Mouse (Mus musculus) CH12F3 (cell line): ENCODE results near the gene Phpt1.

Source experiments
- in situ Hi-C: fragments of 300-500 bp; cut with MboI; formaldehyde crosslinking; loops from 2 replicates; pipeline ENCODE4 v1.14.3; 2020; ENCODE audit warnings: low sequenced_read_pairs

Gene Phpt1

DNA sequence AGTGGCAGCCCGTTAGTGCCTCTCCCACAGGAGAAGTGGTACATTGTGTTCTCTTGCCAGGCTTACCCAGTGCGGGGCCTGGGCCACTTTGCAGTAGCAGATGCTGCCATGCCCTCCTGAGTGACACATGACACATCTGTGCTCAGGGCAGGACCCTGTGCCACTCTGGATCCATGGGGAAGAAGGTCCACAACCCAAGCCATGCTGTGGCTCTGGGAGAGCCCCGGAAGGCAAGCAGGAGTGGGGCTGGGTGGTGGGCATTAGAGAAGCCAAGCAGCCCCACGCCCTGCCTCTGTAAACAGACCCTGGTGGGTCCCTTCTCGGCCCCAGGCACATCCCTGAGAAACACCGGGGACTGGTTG, 8.1 kb upstream of the Phpt1 start:
- in situ Hi-C loops, result no loop called here

DNA sequence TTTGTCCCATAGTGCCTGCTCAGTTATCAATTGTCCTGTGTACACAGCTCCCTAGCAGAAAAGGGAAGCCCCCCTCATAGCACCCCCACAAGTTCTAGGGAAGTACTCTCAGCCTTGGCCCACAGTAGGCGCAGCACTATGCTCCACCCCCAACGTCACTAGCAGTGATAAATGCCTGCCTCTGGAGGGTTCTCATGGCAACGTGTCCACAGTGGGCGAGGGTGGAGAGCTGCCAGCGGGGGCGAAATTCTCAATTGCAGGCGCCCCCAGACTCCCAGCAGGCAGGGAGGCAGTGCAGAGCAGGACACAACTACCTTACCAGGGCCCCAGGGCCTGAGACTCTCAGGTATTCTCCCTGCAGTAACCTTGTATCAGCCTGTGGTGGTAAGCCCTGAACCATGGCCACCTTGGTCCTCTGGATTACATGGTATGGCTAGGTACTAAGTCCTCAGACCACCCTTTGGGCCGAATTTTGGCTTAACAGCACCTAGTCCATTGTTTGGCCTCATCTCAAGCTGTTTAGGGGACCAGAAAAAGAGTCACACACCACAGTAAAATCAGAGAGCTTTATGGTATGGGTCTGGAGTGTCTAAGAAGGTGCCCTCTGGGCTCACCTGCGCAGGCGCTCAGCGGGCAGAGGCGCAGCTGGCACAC, 7.6 kb upstream of the Phpt1 start:
- in situ Hi-C loops, result no loop called here

DNA sequence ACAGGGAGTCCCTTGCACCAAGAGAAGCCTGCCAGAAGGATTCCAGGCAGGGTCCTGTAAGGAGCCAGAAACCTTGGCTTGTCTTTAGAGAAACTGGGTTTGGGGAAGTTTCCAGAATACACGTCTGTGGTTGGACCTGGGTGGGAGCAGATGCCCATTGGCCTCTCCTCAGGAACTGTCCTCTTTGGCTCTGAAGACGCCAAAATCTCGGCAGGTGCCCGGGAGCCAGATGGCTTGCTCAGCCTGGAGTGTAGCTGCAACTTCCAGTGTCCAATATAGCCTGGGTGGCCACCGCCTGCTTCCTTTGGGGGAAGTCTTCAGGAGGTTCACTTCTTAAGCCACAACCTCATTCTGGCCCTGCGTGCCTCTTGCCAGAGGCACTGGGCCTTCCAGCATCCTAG, 6.9 kb upstream of the Phpt1 start:
- in situ Hi-C loops, result no loop called here

DNA sequence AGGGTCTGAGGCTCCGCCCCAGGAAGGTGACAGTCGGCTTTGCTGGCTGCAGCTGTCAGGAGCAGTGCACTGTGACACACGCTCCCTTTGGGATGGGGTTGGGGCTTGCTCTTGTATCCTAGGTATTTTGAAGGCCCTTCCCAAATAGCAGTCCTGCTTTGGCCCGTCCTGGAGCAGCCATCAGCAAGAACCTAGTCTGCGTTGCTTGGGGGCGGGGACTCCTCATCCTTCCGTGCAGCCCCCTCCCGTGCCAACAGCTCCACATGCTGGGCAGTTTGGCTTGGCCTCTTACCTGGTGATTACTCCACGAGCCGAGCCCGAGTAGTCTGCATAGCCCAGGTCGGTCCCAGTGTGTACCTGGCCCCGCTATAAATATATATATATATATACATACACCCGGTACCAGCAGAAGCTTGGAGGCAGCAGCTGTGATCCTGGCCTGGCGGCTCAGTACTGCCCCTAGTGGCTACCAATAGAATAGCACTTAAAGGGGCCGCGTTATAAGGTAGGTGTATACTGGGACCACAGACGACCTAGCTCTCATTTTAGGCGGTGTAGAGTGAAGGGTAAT, 6.4 kb upstream of the Phpt1 start, which contains the start of gene Ajm1:
TSS of gene Ajm1 (minus strand) at position 464 of the 571 bp plus-strand sequence.
- in situ Hi-C loops, result no loop called here

DNA sequence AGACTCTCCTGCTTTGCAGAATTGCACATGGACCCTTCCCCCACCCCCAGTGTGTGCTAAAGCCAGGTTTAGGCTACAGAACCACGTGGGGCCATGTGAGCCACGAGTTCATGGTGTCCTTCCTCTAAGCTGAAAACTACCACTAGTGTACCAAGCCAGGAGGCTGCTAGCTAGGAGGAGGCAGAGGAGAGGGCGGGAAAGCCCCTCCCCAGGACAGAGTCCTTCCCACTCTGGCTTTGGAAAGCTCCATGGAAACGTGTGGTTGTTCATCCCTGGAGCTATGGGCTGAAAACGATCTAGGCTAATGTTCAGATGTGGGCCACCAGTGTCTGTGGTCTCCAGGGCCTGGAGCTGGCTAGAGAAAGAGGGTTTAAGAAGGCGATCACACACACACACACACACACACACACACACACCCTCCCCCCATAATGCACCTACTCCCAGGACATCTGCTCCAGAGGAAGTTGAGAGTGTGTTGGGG, 5.6 kb upstream of the Phpt1 start:
- in situ Hi-C loops, result no loop called here

DNA sequence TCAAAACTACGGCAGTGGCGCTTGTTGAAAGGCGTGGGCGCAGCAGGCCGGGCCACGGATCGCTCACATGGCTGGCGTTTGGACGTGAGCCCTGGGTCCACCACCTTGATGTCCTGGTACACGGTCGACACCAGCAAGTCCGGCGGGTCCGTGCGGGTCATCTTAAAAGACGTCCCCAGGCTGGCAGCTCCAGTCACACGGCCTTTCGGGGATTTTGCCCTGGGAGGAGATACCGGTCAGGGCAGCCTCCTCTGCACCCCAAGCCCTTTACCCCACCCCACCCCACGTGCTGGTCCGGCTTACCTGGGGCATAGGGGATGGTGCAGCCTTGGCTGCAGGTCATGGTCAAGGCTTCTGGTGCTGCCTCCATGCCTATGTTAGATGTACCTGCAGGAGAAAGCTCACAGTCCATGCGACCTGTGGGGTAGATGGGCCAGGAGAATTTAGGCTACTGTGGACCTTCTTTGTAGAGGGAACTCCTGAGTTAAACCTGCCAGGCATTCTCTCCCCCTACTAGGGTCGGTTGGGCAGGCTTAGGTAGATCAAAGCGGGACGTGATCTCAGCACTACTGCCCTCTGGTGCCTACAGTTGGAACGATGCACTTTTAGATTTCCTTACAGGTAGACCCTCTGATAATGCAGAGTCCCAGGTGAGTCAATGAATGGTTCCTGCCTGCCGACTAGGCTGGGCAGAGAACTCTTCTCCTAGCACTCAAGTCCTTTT, 4.9 kb upstream of the Phpt1 start:
- in situ Hi-C loops, result no loop called here

DNA sequence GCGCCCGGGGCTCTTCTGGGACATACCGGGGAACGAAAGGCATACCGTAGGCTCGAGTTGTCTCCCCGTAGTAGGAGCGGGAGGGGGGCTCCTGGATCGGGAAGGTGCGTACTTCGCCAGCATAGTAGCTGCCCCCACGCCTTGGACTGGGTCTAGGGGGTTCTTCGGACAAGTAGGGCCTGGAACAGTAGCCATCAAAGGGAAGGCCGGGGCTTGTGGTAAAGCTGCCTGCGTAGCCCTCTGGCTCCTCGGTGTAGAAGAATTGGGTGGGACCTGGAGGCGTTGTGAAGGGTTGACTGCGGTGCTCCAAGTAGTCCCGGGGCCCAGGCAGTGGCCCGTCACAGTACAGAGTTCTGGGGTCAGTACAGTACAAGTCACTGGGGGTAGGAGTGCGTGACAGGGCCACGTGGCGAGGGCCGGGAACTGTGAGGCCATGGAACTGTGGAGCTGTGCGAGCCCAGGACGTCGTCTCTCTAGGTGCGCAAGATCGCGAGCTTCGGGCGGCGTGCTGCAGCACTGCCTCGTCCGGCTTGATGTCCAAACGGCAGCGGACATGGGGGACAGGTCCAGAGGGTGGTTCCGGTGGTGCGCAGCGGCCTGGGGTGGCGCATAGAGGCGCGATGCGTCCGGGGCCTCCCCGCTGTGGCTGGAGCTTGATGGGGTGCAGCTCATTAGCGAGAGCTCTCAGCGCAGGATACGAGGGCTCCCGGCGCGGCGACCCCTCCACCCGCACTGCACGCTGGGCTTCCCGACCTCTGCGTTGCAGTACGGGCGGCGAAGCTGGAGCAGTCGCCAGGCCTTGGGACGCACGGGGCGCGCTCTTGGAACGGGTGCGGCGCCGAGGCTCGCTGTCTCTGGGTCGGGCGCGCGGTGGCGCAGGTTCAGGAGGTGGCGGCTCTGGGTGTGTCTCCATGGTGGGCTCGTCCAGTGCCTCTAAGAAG, 4.0 kb upstream of the Phpt1 start:
- in situ Hi-C loops, result no loop called here

DNA sequence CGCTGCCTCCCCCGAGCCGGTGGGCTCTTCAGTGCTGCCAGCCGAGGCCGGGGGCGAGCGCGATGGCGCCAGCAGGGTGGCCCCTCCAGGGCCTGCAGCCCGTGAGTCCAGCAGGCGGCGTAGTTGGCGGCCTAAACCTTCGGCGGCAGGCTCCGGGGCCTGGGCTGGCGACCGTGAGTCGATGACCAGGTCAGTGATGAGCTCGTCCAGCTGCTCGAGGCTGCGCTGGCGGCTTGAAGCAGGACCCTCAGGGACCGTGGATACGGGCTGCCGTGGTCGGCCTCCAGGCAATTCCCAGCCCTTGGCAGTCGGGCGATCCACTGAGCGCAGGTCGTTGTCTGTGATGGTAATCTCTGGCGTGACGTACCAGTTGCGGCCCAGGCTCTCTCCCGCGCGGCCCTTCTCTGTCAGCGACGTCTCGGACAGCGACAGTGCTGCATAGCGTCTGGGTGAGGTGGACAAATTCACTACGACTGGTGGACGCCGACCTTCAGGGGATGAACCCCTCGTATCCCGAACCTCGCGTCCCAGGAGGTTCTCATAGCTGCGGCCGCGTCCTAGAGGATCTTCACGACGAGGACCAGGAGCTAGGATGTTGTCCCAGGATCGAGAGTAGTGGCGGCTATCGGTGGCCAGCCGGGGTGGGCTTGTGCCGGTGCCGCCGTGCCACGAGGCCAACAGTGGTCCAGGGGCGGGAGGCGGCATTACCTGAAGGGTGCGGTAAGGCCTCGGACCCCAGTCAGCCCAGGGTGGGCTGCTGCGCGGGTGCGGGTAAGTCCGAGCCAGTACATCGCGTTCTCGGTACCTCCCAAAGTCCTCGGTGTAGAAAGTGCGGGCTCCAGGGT, 3.1 kb upstream of the Phpt1 start:
- in situ Hi-C loops, result no loop called here

DNA sequence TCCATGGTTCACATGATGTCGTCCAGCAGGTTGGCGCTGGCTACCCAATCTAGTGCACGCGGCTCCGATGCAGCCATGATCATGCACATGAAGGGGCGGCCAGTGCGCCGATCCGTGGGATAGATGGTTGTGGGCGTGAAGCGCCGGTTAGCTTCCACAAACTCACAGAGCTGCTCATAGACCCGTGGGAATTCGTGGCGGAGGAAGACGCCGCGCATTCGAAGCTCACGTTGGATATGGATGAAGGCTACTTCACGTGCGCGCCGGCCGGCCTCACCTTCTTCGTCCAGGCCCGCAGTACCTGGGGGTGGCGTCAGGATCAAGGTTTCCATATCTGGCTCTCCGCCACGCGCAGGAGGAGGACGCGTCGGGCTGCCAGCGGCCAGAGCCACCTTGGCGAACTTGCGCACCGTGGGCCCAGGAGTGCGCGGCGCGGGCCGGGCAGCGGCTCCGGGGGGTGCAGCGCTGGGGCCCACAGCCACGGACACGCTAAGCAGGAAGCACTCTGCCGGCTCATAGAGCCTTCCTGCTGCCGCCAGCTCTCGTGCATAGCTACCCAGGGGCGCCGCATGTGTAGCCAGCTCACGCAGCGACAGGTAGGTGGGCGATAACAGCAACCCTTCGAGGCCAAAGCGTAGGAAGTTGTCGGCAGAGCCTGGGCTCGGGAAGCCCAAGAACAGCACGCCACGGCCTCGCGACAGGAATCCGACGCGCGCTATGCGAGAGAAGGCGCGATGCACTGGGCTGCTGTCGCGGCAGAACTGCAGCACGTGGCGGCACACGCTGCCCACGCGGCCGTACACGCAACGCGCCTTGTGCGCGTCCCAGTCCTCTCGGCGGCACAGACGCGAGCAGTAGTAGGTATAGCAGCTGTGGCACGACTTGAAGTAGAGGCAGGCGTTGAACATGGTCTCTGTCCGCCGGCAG, 2.2 kb upstream of the Phpt1 start:
- in situ Hi-C loops, result no loop called here

DNA sequence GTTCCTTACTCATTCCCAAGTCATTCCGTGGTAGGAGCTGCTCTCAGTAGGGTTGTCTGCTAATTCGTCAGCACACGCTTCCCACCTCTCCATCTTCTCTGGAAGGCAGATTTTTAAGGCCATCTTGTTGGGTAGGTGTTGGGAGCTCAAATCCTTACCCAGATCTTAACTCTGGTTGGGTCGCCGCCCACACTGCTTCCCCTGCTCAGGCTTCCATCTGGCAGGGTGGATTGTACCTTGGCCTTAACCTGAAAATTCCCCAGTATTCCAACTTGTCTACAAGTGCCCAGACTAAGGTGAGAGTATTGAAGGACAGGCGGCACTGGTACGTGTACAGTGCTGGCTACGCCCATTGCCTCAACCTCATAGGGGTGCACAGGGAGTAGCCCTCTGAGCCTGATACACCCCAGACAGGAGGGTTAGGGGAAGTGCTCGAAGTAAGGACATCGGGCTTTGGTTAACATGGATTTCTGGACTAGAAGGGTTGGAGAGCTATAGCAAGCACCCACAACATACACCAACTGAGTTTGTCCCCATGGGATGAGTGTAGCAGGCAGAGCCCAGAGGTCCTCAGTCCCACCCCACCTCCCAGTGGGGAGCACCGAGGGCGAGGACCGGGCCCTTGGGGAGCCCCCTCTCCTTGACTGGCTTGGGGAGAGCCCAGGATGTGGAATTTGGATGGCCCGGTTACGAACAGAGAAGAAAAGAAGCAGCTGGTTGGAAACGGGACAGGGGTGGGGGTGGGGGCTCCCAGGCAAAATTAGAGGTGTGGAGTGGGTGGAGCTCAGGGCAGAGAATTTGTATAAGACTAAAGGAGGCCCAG, 1.2 kb upstream of the Phpt1 start:
- in situ Hi-C loops, result no loop called here

DNA sequence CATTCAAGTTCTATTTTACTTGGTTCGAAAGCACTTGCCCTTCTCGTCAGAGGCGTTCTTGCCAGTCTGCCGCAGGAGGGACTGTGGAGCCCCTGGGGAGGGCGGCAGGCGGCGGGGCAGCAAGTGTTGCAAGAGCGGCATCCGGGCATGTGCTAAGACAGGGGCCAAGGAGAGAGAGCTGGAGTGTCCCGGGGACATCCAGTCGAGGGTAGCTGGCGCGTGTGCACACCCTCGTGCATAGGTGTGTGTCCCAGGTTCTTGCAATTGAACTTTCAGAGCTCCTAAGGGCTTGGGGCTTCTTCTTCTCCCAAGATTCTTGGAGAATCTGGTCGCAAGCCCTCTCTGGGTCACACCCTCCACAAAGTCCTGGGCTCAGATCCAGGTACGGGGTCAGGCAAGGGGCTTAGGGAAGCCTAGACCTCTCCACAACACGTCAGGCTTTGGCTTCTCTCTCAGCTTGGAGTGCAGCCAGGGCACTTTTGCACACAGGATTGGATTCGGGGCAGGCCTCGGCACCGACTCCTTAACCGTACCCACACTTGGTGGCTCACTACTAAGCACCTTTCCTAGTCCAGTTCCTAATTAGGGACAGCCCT, 506 bp upstream of the Phpt1 start:
- in situ Hi-C loops, result no loop called here

DNA sequence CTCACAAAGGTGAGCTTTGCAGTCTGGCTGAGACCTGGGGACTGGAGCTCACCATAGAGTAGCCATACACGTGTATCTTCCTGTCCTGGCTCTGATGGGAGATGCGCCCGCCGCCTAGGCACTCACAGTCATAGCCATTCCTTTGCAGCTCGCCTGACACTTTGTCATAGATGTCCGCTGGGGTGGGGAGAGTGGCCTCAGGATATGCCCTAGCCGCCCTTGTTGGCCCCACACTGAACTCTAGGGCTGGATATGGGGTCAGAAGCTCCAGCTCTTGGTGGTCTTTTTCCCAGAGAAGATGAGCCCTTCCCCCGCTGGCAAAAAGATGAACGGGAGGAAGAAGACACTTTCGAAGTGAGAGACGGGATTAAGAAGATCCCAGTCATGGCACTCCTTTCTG, 888 bp downstream of the Phpt1 start:
- in situ Hi-C loops, result no loop called here

DNA sequence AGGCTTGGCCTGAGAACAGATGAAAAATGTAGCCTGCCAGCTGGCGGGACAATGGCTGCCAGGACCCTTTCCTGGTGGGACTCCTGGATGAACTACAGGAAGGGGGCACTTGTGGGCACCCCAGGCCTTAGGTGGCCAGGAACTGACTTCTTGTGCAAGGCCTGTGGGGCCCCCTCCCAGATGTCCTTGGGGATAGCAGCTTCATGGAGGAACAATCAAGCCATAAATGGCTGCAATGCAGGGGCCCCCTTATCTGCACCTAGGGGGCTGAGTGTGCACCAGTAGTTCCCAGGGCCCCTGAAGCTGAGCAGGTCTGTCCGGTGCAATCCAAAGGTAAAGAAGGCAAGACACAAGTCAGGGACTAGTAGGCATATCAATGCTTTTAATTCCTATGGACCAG, 2.0 kb downstream of the Phpt1 start:
- in situ Hi-C loops, result no loop called here

DNA sequence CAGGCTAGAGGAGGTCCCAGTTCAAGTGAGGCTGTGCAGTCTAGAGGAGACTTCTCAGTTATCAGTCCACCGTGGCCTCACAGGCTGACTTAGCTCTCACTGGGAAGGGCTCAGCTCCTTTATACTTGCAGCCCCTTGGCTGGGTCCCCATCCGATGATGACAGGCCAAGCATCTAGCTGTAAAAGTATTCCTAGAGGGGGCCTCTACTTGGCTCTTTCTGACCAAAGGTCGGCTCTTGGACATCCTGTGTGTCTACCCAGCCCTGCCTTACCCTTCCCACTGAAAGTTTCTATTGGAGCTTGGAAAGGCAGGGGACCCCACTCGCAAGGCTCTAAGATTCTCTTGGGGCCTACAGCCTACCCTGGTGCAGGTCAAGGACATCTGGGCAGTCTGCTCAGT, 3.8 kb downstream of the Phpt1 start:
- in situ Hi-C loops, result no loop called here

DNA sequence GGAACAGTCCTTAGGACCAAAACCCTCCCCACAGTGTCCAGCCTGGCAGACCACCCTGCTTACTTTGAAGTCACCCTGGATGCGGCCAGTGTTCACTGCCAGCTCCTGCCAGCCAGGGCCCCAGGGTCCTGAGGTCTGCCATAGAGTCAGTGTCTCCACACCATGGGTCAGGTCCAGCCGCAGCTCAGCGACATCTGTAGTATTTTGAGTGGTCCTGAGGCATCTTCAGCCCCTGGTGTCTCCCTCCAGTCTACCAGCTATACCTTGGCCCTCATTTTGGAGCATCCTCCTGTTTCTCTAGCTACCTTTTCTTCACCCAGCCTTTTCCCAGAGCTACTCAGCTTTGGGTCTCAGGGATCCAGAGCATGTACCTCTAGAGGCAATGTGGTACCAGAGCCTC, 5.7 kb downstream of the Phpt1 start:
- in situ Hi-C loops, result no loop called here

DNA sequence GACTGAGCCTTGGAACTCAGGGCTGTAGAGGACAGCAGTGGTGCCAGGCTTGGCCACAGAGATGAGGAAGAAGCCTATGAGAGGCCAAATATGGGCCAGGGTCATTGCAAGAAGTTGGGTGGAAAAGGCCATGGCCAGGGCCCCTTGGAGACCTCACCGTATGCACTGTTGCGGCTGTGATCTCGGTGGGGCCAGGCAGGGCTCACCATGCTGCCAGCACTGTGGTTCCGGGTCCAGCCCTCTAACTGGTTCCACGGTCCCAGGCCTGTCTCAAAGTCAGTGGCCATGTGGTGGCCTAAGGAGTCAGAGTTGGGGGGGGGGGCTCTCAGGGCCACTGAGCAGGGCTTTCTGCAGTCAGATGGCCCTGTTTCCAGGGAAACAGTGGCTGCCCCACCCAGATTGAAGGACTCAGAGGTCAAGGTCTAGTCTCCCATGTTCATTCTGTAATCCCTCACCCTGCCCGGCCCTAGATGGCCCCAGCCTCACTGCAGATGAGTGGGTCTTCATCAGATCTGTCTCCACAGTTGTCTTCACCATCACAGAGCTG, 6.5 kb downstream of the Phpt1 start:
- in situ Hi-C loops, result no loop called here

DNA sequence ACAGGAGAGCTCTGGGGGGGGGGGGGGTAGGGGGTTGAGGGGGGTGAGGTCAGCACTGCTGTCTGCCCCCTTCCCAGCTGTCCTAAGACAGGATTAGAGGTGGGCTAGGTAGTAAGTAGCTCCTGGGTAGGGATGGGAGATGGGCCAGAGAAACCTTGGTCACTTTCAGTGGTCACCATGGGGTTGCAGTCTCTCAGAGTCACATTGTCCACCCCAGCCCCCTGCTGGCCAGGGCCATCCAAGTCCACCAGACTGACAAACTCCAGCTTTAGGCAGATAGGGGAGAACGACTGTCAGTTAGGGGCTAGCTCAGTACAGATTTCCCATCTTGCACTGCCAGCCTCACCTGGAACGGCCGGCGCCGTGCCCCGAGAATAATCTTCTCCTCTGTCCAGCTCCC, 8.5 kb downstream of the Phpt1 start:
- in situ Hi-C loops, result no loop called here

DNA sequence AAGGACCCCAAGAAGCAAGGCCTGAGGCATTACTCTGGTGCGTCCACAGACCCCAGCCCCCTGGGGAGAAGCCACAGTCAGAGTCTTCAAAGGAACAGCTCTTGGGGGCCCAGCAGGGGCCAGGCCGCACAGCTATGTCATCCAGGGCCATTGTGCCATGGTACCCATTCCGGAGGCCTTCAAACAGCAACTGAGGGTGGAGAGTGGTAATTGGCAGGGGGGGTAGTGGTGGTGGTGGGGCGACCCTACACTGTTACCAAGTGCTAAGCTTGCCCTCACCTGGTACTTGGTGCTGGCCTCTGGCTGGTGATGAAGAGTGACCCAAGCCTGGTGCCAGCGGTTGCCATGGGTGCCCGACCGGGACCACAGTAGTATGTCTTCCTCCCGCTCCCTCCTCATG, 9.3 kb downstream of the Phpt1 start:
- in situ Hi-C loops, result no loop called here
